Mouse (Mus musculus) kidney, adult 8-10 months (tissue): ENCODE data around the gene Osbpl6.

Experiments used
- DNase-seq, 2 experiments: peaks; one replicate each; pipeline ENCODE4 v3.0.0; 2022

Gene Osbpl6

DNA sequence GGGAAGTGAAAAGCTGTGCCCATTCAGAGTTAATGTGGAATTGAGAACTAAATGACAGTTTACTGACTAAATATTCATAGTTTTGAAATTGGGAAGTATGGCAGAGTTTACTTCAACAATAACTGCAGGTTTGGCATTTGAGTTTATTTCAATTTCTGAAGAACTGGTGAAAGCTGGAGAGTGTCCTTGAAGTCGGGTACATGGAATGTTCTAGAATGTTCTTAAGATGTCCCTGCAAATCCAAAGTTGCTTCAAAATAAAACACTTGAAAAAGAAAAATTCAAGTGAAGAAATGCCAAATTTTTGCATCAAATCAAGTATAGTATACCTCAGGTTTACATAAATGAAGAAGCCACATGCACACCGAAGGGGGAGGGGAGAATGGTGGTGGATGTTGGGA is 98.7 kb downstream of the Osbpl6 start:
- DNase-seq, result no peak

- no peak for DNase-seq
These were observed 105.0 kb downstream of the Osbpl6 start for GRCm38 (mm10) chr2:76511281-76511721.

- DNase-seq, result no peak
These were observed 105.8 kb downstream of the Osbpl6 start for GRCm38 (mm10) chr2:76512133-76512532.

GRCm38 (mm10) chr2:76512888-76513287 is 106.6 kb downstream of the Osbpl6 start:
- DNase-seq, result no peak

- DNase-seq, result no peak
These were observed 107.0 kb downstream of the Osbpl6 start for GRCm38 (mm10) chr2:76513296-76513695.

DNA sequence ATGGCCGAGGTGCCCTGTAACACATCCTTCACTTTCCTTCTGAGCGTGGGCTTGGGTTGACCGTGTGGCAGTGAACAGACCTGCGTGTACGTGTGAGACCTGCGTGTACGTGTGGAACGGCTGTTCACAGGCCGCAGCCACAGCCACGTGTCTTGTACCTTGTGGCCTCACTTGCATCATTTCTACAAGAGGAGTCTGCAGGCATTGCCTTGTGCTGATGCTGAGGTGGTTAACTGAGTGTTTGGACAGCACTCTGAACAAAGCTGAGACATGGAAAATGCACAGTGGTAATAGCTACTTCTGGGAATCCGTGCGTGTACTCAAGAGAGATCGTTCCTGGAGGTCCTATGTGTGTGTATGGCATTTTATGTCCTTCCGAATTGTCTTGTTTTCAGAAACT is 111.2 kb downstream of the Osbpl6 start:
- DNase-seq, result no peak

GRCm38 (mm10) chr2:76518407-76519063 is 112.2 kb downstream of the Osbpl6 start:
- DNase-seq, result no peak

DNA sequence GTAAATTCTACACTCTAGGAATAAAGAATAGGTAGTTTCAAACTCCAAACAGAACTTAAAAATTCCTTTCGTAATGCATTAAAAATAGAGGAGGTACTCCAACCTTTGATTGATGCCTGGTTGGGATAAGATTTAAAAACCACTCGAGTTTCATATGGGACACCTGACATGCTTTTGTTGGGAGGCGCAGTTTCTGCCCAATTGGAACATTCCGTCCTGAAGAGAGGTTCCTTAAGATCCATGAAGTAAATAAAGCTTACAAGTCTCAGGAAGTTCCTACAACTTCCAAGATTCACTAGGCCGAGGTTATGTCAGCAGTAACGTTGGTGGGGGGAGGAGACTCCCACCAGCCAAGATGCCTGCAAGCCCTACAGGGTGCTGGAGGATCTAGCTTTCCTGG is 115.3 kb downstream of the Osbpl6 start:
- DNase-seq, result no peak

DNA sequence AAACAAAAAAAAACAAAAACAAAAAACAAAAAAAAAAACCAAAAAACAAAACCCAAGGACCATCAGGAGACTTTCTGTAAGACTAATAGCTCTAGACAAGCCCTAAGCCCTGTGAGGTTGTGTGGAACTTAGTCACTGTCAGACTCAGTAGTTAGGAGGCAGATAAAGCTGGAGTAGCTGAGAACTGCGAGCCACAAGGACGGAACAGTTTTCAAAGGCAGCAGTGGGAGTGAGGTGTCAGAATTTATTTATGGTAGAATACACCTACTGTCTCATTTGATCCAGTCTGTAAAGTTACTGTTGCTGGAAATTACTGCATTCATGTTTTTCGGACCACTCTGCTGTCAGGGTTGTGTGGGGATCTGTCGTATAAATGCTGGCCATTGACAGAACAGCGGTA is 118.1 kb downstream of the Osbpl6 start:
- no peak for DNase-seq

DNA sequence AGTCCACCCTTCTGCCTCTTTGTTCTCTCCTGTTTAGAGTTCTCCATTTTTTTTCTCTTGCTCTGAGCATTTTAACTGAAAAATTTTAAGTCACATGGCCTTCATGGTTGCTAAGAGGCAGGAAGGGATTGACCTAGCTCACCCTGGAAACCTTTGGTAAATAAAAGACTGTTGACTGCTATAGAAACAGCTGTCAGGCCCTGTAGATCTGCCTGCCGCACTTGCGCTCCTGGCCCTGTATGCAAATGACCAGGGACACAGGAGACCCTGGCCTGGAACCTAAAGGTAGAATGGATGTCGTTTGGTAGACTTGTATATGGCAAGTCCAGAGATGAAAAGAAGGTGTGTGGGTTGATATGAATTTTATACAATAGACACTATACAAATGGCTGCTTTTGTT is 119.3 kb downstream of the Osbpl6 start:
- no peak for DNase-seq

DNA sequence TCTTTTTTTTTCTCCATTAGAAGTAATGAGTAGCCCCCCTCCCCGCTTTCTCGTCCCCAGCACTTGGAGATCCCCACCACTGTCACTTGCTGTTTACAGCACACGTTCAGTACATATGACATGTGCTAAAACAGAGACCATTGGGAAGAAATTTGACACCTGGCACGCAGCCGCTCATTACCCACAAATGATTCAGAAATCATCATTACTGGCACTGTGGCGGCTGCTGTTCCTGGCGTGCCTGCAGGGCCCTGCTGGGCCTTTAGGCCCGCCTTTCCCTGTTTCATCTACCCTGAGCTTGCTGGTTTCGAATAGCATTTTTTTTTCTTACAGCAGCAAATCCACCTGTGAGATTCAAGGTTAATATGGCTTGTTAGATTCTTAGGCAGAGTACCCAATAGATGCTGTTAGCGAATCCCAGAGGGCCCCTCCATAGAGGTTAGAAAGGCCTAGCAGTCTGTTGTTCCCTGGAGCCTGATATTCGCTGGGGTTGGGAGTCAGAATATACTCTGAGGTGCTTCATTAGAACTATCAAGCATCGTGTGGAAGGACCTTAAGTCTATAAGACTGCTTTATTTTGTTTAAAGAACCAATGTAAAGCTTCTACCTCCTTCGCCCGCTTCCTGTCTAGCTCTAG is 126.3 kb downstream of the Osbpl6 start:
- no peak for DNase-seq

DNA sequence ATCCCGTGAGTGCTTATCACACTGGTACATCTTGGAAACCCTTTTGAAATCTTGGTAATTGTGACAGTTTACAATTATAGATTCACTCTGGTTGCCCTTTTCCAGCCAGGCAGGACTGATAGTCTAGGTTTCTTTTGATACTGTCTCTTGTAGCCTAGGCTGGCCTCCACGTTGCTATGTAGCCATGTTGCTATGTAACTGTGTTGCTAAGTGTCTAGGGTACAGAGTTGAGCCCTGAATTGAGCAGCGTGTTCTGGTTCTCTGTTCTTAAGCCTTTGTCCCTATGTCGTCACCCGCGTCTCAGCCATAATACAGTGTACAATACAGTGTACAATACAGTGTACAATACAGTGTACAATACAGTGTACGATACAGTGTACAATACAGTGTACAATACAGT is 128.6 kb downstream of the Osbpl6 start:
- no peak for DNase-seq

- DNase-seq, result no peak
These were observed 135.6 kb downstream of the Osbpl6 start for GRCm38 (mm10) chr2:76541900-76542299.

DNA sequence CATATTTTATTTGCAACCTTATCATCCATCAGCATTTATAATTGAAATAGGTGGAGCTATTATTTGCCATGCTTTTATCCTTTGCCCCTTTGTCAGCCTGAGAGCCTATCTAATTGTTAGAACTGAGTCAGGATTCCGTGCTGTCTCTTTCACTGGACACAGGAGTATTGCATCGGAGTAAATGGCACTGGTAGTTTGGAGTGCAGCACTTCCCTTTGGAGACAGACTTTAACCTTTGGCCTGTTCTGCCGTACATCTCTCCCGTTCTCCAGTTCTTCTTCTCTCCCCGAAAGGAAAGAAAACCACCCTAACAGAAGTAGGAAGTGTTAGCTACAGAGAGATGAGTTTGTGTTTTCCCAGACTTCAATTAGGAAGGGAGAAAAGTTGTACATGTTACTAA is 136.6 kb downstream of the Osbpl6 start:
- DNase-seq, result no peak

DNA sequence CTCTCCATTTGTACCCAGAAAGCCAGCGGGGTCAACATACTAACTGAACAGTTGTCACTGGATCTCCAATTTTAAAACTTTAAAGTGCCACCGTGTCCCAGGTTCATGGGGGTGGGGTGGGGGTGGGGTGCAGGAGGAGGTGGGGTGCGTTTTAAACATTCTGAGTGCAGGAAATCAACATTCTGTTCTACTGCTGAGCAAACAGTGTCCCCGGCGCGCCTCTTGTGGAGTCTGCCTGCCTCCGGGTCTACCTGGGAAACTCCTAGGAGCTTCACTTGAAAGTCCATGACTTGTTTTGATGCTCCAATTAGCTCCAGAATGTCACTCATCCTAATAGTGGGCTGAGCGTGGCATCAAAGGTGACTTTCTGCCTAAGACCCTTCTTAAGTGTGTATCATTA is 139.2 kb downstream of the Osbpl6 start:
- DNase-seq, result no peak

GRCm38 (mm10) chr2:76548171-76548570 is 141.9 kb downstream of the Osbpl6 start:
- no peak for DNase-seq

GRCm38 (mm10) chr2:76548836-76549235 is 142.5 kb downstream of the Osbpl6 start:
- DNase-seq, result no peak

- DNase-seq, result no peak
These were observed 143.0 kb downstream of the Osbpl6 start for GRCm38 (mm10) chr2:76549316-76549715.

DNA sequence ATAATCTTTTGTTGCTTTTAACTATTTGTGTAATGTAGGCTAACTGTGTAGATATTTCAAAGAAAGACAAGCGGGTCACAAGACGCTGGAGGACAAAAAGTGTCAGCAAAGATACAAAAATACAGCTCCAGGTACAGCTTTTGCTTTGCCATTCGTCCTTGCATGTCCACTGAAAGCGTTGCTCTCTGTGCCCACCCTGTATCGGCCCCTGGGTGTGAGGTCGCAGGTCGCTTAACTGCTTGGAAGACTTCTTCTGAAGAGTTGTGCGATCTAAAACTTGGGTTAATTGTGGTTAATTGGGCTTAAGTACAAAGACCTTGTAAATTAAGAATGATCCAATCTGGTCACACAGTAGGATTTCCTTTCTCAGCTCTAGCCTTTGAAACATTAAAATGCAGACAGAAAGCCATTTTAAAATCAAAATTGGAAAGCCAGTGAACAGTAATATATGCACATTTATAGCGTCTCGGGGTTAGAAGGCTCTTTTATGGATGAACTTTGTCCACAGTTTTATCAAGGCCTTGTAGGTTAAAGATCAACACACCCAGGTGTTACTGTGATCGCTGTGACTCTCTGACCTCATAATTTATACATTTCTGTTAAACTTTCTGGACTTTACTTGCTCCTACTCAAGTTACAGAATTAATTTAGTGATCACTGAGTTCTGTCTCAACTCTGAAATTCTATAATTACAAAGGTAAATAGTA is 149.7 kb downstream of the Osbpl6 start:
- no peak for DNase-seq

GRCm38 (mm10) chr2:76560146-76560545 is 153.8 kb downstream of the Osbpl6 start:
- peak; percentile 24 to 52 for DNase-seq

DNA sequence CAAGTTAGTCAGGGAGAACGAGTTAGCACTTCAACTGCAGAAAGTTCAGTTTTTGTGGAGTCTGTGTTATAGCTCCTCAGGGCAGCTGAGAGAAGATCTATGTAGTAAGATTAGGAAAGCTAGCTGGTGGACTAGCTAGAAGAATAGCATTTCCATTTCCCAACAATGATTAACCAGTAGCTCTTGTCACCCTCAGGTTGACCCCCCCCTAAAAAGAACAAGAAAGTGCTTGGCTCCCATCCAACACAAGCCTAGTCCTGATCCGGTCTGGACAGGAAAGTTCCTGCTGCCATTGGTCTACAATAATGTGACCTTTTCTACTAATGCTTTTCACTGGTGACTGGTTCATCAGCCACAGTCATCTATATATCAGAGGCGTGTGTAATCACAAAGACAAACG is 157.6 kb downstream of the Osbpl6 start:
- DNase-seq, result peak; percentile 75 to 84

DNA sequence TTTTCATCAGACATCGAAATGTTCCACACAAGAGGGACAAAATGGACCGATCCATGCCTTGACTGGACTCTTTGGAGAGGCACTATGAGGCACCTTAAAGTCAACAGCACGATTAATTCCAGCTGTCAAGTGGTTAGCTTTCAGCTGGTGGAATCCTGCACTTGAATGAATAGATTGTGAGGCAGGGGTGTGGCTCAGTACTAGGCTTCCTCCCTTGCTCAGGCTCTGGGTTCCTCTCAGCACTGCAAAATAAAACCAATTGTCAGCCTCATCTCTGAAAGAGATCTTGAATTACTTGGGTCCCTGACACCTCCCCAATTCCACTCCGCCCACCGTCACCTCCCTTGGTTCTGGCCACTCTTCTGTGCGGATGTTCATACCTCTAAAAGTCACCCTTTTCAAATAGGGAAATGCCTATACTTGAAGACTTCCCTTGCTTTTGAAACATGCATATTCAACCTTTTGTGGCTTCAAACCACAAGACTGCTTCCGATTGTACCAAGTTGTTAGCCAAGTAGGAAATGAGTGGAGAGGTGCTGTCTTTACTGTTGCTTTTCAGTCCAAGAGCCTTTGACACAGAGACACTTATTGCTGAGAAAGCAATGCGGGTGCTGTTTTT is 160.7 kb downstream of the Osbpl6 start:
- DNase-seq, result no peak

DNA sequence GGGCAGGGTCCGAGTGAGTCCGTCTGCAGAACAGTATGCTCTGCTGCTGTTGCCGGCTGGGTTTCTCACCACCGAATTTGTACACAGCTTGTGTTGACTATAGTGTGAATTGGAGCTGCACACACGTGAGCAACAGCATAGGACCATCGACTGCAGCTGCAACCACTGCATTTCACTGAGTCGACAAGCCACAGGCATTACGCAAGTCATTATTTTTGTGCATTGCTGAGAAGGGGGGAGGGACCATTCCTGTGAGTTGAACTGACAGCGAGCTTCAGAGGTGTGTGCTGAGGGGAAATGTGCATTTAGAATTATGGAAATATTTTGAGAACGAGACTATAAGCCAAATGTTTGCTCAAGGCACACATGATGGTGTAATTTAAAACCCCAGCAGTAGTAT is 165.2 kb downstream of the Osbpl6 start:
- DNase-seq, result no peak

GRCm38 (mm10) chr2:76578911-76579310 is 172.6 kb downstream of the Osbpl6 start:
- no peak for DNase-seq
